Mouse (Mus musculus) megakaryocyte, embryonic 14.5 days (primary cell): ENCODE results near the gene Ablim2. TPM values are rescaled to one million over a fixed set of nuclear protein-coding genes. Genes with fewer than 3 reads are reported as not detected.

Experiments
- H3K27me3 ChIP-seq: replicated peaks from 2 replicates; pipeline ENCODE3; 2012; ENCODE audit warnings: inconsistent platforms
- H3K36me3 ChIP-seq: replicated peaks from 2 replicates; pipeline ENCODE3; 2012; ENCODE audit warnings: low read length, inconsistent platforms, mixed read lengths
- H3K4me1 ChIP-seq: 2 replicates; pipeline ENCODE4 v1.6.1; 2012; ENCODE audit warnings: inconsistent platforms
- H3K4me3 ChIP-seq: replicated peaks from 2 replicates; pipeline ENCODE3; 2012; ENCODE audit warnings: moderate library complexity, mild to moderate bottlenecking, inconsistent platforms
- H3K9me3 ChIP-seq: 2 replicates; pipeline ENCODE4 v1.6.1; 2012; ENCODE audit warnings: inconsistent platforms
- FLI1 ChIP-seq: IDR thresholded peaks from 2 replicates; pipeline ENCODE4 v1.6.1; 2012; ENCODE audit warnings: low read length, inconsistent platforms, mixed read lengths
- GATA1 ChIP-seq: IDR thresholded peaks from 3 replicates; pipeline ENCODE4 v1.6.1; 2012; ENCODE audit warnings: mixed read lengths, low read length, inconsistent platforms, borderline replicate concordance
- polyA plus RNA-seq: library from polyadenylated mRNA; stranded (reverse); fragments of >175 nt; gene quantifications from 2 replicates; pipeline ENCODE4 v1.2.3, GENCODE M21; 2012; ENCODE audit warnings: low replicate concordance; ENCODE audit not compliant: insufficient read depth

Gene Ablim2
- polyA plus RNA-seq, 1 experiment, result 0.28 TPM

DNA sequence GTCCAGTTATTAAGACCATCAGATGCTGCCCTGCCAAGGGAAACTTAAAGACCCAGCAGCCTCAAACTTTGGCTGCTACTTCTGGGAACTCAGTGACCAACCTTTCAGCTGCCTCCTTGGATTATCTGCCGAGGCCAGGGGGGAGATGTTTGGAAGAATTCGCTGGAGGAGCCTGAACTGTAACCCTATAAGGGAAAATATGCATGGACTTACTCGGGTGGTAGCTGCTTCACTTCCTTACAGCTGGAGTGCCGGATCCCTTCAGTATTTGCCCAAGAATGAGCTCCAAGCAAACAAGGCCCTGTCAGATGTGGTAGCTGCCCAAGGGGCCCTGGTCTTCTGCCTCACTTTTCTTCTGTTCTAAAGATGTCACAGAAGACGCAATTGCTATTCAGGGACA lies 173.6 kb downstream of the Ablim2 start:
- Histone ChIP-seq H3K27me3 (peaks cover 24% of the 10 kb centered on the region), H3K4me3 (no peak overlapping the region), H3K9me3 (no peaks in the 10 kb centered on the region), H3K4me1 (no peaks in the 10 kb centered on the region), H3K36me3 (no peaks in the 10 kb centered on the region)
- TF ChIP-seq FLI1 (no peak), GATA1 (no peak)

DNA sequence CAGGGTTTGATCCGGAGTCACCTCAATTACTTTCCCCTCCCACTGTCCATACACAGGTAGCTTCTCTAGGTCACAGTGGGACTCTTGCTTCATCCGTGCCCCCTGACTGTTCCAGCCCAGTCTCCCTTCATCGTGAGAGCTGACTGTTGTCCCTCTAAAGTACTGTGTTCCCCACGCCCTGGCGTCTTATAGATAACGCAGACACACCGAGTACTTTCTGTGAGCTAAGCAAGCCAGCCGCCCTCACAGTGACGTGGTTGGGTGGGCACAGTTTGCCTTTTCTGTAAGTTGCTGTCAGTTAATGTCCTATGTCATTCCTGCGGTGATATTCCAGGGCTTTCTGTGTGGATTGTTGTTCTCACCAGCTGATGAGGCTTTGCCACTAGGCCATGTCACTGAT lies 175.4 kb downstream of the Ablim2 start:
- no peak for TF ChIP-seq FLI1
- no peak for TF ChIP-seq GATA1
- Histone ChIP-seq H3K36me3 (no peaks in the 10 kb centered on the region), H3K27me3 (peaks cover 20% of the 10 kb centered on the region), H3K4me1 (no peaks in the 10 kb centered on the region), H3K4me3 (no peak overlapping the region), H3K9me3 (no peaks in the 10 kb centered on the region)

Other genes with a start within 250 kb of the Ablim2 start
- not detected in 2 replicates for gene Cpz, start 232.2 kb upstream of the Ablim2 start, polyA plus RNA-seq
- 1.2 and 2.3 TPM in 2 replicates for gene Trmt44, start 182.8 kb upstream of the Ablim2 start, polyA plus RNA-seq
- 2.2 and 5.1 TPM in 2 replicates for gene Acox3, start 174.8 kb upstream of the Ablim2 start, polyA plus RNA-seq
- gene Htra3, start 78.1 kb upstream of the Ablim2 start, polyA plus RNA-seq, result 1.2 and 1.9 TPM in 2 replicates
- gene Sh3tc1, start 17.9 kb upstream of the Ablim2 start, polyA plus RNA-seq, result 1.7 and 2.6 TPM in 2 replicates
- gene Afap1, start 135.4 kb downstream of the Ablim2 start, polyA plus RNA-seq, result 0.21 and 0.40 TPM in 2 replicates